In the genomic region with DNA sequence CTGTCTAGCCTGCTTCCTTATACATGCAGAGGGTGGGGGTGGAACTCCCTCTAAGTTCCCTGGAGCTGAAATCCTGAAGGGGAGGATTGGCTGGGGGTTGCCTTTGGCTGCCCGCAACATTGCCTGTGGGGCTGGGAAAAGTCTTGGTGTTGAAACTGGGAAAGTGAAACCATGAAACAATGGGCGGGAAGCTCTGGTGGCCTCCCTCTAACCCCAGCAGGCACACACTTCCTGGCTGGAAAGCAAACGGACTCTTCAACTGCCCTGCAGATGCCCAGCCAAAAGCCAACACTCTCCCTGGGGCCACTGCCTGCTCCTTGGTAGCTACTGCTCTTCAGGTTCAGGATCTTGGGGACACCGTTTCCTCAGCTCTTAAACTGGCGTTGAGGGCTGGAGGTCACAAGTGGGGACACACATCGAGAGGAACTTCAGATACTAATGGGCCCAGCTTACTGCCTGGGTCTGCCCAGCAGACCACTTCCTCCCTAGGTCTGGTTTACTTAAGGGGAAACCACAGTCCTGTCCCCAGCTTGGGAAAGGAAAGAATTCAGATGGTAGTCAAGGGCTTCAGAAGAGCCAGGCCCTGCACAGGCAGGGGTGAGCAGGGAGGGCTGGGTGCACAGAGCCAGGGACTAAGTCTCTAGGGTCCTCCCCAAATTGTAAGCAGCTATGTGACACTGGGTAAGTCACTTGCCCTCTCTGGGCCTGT, we compare ENCODE assay signal across 8 mouse cellular contexts. TPM values are rescaled to one million over a fixed set of nuclear protein-coding genes. Genes with fewer than 3 reads are reported as not detected.
DNase-seq lines count a peak whose midpoint lies in the region; ATAC-seq lines count a peak whose summit lies in the region.

No protein-coding gene starts in this region.

- no peaks in the 10 kb centered on the region; the same call in 1 of the 2 replicates for H3K4me1 ChIP-seq in neural tube, embryonic 11.5 days (ENCODE audit: control insufficient read depth, insufficient read depth, low read length)
- H3K4me1 ChIP-seq in embryonic facial prominence, embryonic 13.5 days: peaks cover 40% of the 10 kb centered on the region
- H3K4me1 ChIP-seq in hindbrain, embryonic 15.5 days (replicated peaks): peaks cover 18% of the 10 kb centered on the region
- H3K4me1 ChIP-seq in liver, embryonic 12.5 days: peaks cover 56% of the 10 kb centered on the region

- H3K27me3 ChIP-seq in neural tube, embryonic 11.5 days (ENCODE audit: control insufficient read depth, insufficient read depth, low read length): no peaks in the 10 kb centered on the region
- H3K27me3 ChIP-seq in embryonic facial prominence, embryonic 13.5 days: no peaks in the 10 kb centered on the region
- H3K27me3 ChIP-seq in hindbrain, embryonic 15.5 days: 0 out of 2 replicates have a peak, but pooled peaks cover 3% of the 10 kb centered on the region
- H3K27me3 ChIP-seq in liver, embryonic 12.5 days (replicated peaks): no peaks in the 10 kb centered on the region

- H3K36me3 ChIP-seq in neural tube, embryonic 11.5 days (ENCODE audit: control insufficient read depth, insufficient read depth, low read length): peaks cover 9% of the 10 kb centered on the region
- H3K36me3 ChIP-seq in embryonic facial prominence, embryonic 13.5 days: peaks cover 58% of the 10 kb centered on the region
- H3K36me3 ChIP-seq in hindbrain, embryonic 15.5 days: peaks cover 16% of the 10 kb centered on the region
- peaks cover 60% of the 10 kb centered on the region for H3K36me3 ChIP-seq in liver, embryonic 12.5 days

- no peak for ATAC-seq in neural tube, embryonic 11.5 days (ENCODE audit: insufficient read depth, low FRiP score, low TSS enrichment)
- ATAC-seq in embryonic facial prominence, embryonic 13.5 days (ENCODE audit: insufficient number of reproducible peaks, insufficient read depth, low FRiP score, low TSS enrichment, low read depth): no peak
- ATAC-seq in hindbrain, embryonic 15.5 days (ENCODE audit: low FRiP score, low read depth): no peak
- ATAC-seq in liver, embryonic 12.5 days: no peak

- peak overlapping the region; percentile 5; the same call in 1 of the 2 replicates for H3K9ac ChIP-seq in neural tube, embryonic 11.5 days (ENCODE audit: low read length)
- H3K9ac ChIP-seq in embryonic facial prominence, embryonic 13.5 days: peak overlapping the region; percentile 80
- no peak overlapping the region for H3K9ac ChIP-seq in hindbrain, embryonic 15.5 days
- H3K9ac ChIP-seq in liver, embryonic 12.5 days: peak overlapping the region; percentile 55

- H3K4me2 ChIP-seq in neural tube, embryonic 11.5 days (ENCODE audit: low read depth): peak overlapping the region; percentile 18
- peak overlapping the region; percentile 89 for H3K4me2 ChIP-seq in embryonic facial prominence, embryonic 13.5 days
- peak overlapping the region; percentile 74 for H3K4me2 ChIP-seq in hindbrain, embryonic 15.5 days
- H3K4me2 ChIP-seq in liver, embryonic 12.5 days: peak overlapping the region; percentile 95

- H3K4me3 ChIP-seq in neural tube, embryonic 11.5 days (ENCODE audit: low read depth, low read length): 0 out of 2 replicates have a peak overlapping the region, but pooled peaks have one; percentile 5
- peak overlapping the region; percentile 74 for H3K4me3 ChIP-seq in embryonic facial prominence, embryonic 13.5 days
- no peak overlapping the region; the same call in 1 of the 2 replicates for H3K4me3 ChIP-seq in hindbrain, embryonic 15.5 days
- H3K4me3 ChIP-seq in liver, embryonic 12.5 days: peak overlapping the region; percentile 69

- no peaks in the 10 kb centered on the region for H3K9me3 ChIP-seq in neural tube, embryonic 11.5 days (ENCODE audit: control insufficient read depth, low read length)
- no peaks in the 10 kb centered on the region for H3K9me3 ChIP-seq in embryonic facial prominence, embryonic 13.5 days
- no peaks in the 10 kb centered on the region for H3K9me3 ChIP-seq in hindbrain, embryonic 15.5 days
- H3K9me3 ChIP-seq in liver, embryonic 12.5 days (replicated peaks): no peaks in the 10 kb centered on the region

- no peak for DNase-seq in neural tube, embryonic 11.5 days (ENCODE audit: low spot score)
- DNase-seq in neural tube, embryonic 10.5 days (ENCODE audit: extremely low spot score, low spot score): no peak
- DNase-seq in natural killer cell, adult 2 months (ENCODE audit: low spot score in 2 of 2): peak; percentile 33 to 49
- no peak for DNase-seq in frontal cortex, postnatal 25 days (ENCODE audit: low spot score in 2 of 2)
- no peak for DNase-seq in T-cell, adult 2 months (ENCODE audit: low spot score)

- WGBS in neural tube, embryonic 11.5 days: 47% methylated on average over 6 of the region's 6 CpGs
- 19% methylated on average over 6 of the region's 6 CpGs for WGBS in embryonic facial prominence, embryonic 13.5 days
- 61% methylated on average over 6 of the region's 6 CpGs for WGBS in hindbrain, embryonic 15.5 days
- WGBS in liver, embryonic 12.5 days (ENCODE audit: insufficient replicate concordance): 20% methylated on average over 6 of the region's 6 CpGs

- no peak overlapping the region for H3K27ac ChIP-seq in neural tube, embryonic 11.5 days (ENCODE audit: low read depth, low read length)
- H3K27ac ChIP-seq in embryonic facial prominence, embryonic 13.5 days: peak overlapping the region; percentile 70
- H3K27ac ChIP-seq in hindbrain, embryonic 15.5 days (replicated peaks): peak overlapping the region; percentile 59
- H3K27ac ChIP-seq in liver, embryonic 12.5 days: peak overlapping the region; percentile 79

RNA-seq across cellular contexts. Expression of a gene that starts 1.5 kb away (rescaled TPM):
- polyA plus RNA-seq in neural tube, embryonic 11.5 days (2014; fragmentation: Nextera tagmentation; extraction: Ambion mirVana): 17.3 TPM in 2 replicates
- polyA plus RNA-seq in embryonic facial prominence, embryonic 13.5 days (2015; fragmentation: Nextera tagmentation; extraction: Ambion mirVana): 53.7 and 58.0 TPM in 2 replicates
- 16.4 and 16.8 TPM in 2 replicates for polyA plus RNA-seq in hindbrain, embryonic 15.5 days (2015; fragmentation: Nextera tagmentation; extraction: Ambion mirVana)
- 24.7 and 26.1 TPM in 2 replicates for polyA plus RNA-seq in liver, embryonic 12.5 days (2016; fragmentation: Nextera tagmentation; extraction: Ambion mirVana)

RNA-seq across cellular contexts. Expression of a gene that starts 7.2 kb away (rescaled TPM):
- 258 and 266 TPM in 2 replicates for polyA plus RNA-seq in neural tube, embryonic 11.5 days (2014; fragmentation: Nextera tagmentation; extraction: Ambion mirVana)
- polyA plus RNA-seq in embryonic facial prominence, embryonic 13.5 days (2015; fragmentation: Nextera tagmentation; extraction: Ambion mirVana): 258 and 278 TPM in 2 replicates
- 280 and 290 TPM in 2 replicates for polyA plus RNA-seq in hindbrain, embryonic 15.5 days (2015; fragmentation: Nextera tagmentation; extraction: Ambion mirVana)
- polyA plus RNA-seq in liver, embryonic 12.5 days (2016; fragmentation: Nextera tagmentation; extraction: Ambion mirVana): 197 and 218 TPM in 2 replicates

RNA-seq across cellular contexts. Expression of a gene that starts 24.2 kb away (rescaled TPM):
- polyA plus RNA-seq in neural tube, embryonic 11.5 days (2014; fragmentation: Nextera tagmentation; extraction: Ambion mirVana): 0.65 and 0.73 TPM in 2 replicates
- polyA plus RNA-seq in embryonic facial prominence, embryonic 13.5 days (2015; fragmentation: Nextera tagmentation; extraction: Ambion mirVana): 1.6 and 1.7 TPM in 2 replicates
- polyA plus RNA-seq in hindbrain, embryonic 15.5 days (2015; fragmentation: Nextera tagmentation; extraction: Ambion mirVana): 2.7 and 3.0 TPM in 2 replicates
- polyA plus RNA-seq in liver, embryonic 12.5 days (2016; fragmentation: Nextera tagmentation; extraction: Ambion mirVana): 1.8 and 1.9 TPM in 2 replicates

RNA-seq across cellular contexts. Expression of a gene that starts 29.6 kb away (rescaled TPM):
- polyA plus RNA-seq in neural tube, embryonic 11.5 days (2014; fragmentation: Nextera tagmentation; extraction: Ambion mirVana): 5.3 and 7.1 TPM in 2 replicates
- polyA plus RNA-seq in embryonic facial prominence, embryonic 13.5 days (2015; fragmentation: Nextera tagmentation; extraction: Ambion mirVana): 15.8 and 16.6 TPM in 2 replicates
- polyA plus RNA-seq in hindbrain, embryonic 15.5 days (2015; fragmentation: Nextera tagmentation; extraction: Ambion mirVana): 11.9 and 14.0 TPM in 2 replicates
- polyA plus RNA-seq in liver, embryonic 12.5 days (2016; fragmentation: Nextera tagmentation; extraction: Ambion mirVana): 14.3 and 15.3 TPM in 2 replicates

RNA-seq across cellular contexts. Expression of a gene that starts 53.0 kb away (rescaled TPM):
- not detected in 2 replicates for polyA plus RNA-seq in neural tube, embryonic 11.5 days (2014; fragmentation: Nextera tagmentation; extraction: Ambion mirVana)
- polyA plus RNA-seq in embryonic facial prominence, embryonic 13.5 days (2015; fragmentation: Nextera tagmentation; extraction: Ambion mirVana): 0.24 TPM in 1 of 2 replicates, not detected in the other
- not detected in 2 replicates for polyA plus RNA-seq in hindbrain, embryonic 15.5 days (2015; fragmentation: Nextera tagmentation; extraction: Ambion mirVana)
- 0.04 TPM in 1 of 2 replicates, not detected in the other for polyA plus RNA-seq in liver, embryonic 12.5 days (2016; fragmentation: Nextera tagmentation; extraction: Ambion mirVana)

Comparison
In these comparisons a context has a peak if more than half of its experiments do, and no peak if none do; other contexts are left out.
1. DNase-seq: peak in natural killer cell, adult 2 months (2 of 2); none in neural tube, embryonic 11.5 days (single experiment), neural tube, embryonic 10.5 days (single experiment), frontal cortex, postnatal 25 days (0 of 2) and T-cell, adult 2 months (single experiment).
2. H3K4me2 ChIP-seq: peak in every context shown above with its lines; median percentile 95 in liver, embryonic 12.5 days; 89 in embryonic facial prominence, embryonic 13.5 days; 74 in hindbrain, embryonic 15.5 days; 18 in neural tube, embryonic 11.5 days.